Mouse (Mus musculus) myocyte (in vitro differentiated cells): ENCODE data around the gene Tmem254b.
"Not testable (repeated sequence)": the region's sequence is repeated elsewhere in the genome, so short reads cannot be mapped to it uniquely, and the experiment has no call there.

Experiments
- E2F4 ChIP-seq: IDR thresholded peaks from one replicate; pipeline ENCODE4 v1.6.1; 2011; ENCODE audit warnings: mild to moderate bottlenecking, control low read depth, moderate library complexity; ENCODE audit not compliant: insufficient read depth
- MYOD1 ChIP-seq, 3 experiments: IDR thresholded peaks; one replicate each; pipeline ENCODE4 v1.6.1; 2011; ENCODE audit warnings: control low read depth in 2 of 3, low read depth in 2 of 3, mild to moderate bottlenecking in 2 of 3, moderate library complexity in 1 of 3; ENCODE audit not compliant: insufficient read length in 2 of 3, control insufficient read depth in 1 of 3
- MYOG ChIP-seq, 3 experiments: IDR thresholded peaks; one replicate each; pipeline ENCODE4 v1.6.1; 2011; ENCODE audit warnings: control low read depth in 2 of 3, low read depth in 2 of 3, mild to moderate bottlenecking in 2 of 3; ENCODE audit not compliant: insufficient read length in 2 of 3, control insufficient read depth in 1 of 3, insufficient read depth in 1 of 3
- POLR2A ChIP-seq: IDR thresholded peaks from one replicate; pipeline ENCODE4 v1.6.1; 2011; ENCODE audit warnings: low read depth, mild to moderate bottlenecking, control low read depth, moderate library complexity; ENCODE audit not compliant: insufficient read length
- SRF ChIP-seq: IDR thresholded peaks from one replicate; pipeline ENCODE4 v1.6.1; 2011; ENCODE audit warnings: low read depth; ENCODE audit not compliant: control insufficient read depth, insufficient read length
- TCF12 ChIP-seq: IDR thresholded peaks from one replicate; pipeline ENCODE4 v1.6.1; 2011; ENCODE audit warnings: mild to moderate bottlenecking, control low read depth; ENCODE audit not compliant: poor library complexity, insufficient read depth, severe bottlenecking
- TCF3 ChIP-seq: IDR thresholded peaks from one replicate; pipeline ENCODE4 v1.6.1; 2011; ENCODE audit warnings: low read depth, control low read depth; ENCODE audit not compliant: insufficient read length
- USF1 ChIP-seq: IDR thresholded peaks from one replicate; pipeline ENCODE4 v1.6.1; 2011; ENCODE audit warnings: low read depth, mild to moderate bottlenecking, control low read depth, moderate library complexity

DNA sequence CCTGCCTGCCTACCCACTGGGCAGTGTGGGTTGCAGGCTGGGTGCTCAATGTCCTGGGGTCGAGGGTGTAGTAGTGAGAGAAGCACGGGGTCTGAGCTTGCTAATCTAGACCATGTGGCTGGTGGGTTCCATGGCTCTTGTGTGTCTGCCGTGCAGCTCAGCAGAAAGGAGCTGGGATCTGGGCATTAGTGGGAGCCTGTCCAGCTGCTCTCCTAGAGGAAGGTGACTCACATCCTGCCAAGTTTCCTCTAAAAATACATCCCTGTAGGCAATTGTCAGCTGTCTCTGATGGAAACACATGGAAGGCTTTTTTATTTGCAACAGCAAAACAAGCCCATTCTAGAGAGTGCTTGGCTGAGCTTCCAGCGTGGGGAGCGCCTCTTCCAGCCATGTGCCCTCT, 44.4 kb downstream of the Tmem254b start:
- TF ChIP-seq E2F4; MYOG (IDR thresholded peaks at IDR 0.05; ENCODE audit: control insufficient read depth in 1 of 3, insufficient read depth in 1 of 3, insufficient read length in 2 of 3, low read depth in 2 of 3); TCF12; POLR2A; USF1; MYOD1 (IDR thresholded peaks at IDR 0.05; ENCODE audit: control insufficient read depth in 1 of 3, insufficient read length in 2 of 3, low read depth in 2 of 3); SRF; TCF3: not testable (repeated sequence)
